Mouse (Mus musculus) G1E (cell line): ENCODE results near the gene B3glct. TPM values are rescaled to one million over a fixed set of nuclear protein-coding genes. Genes with fewer than 3 reads are reported as not detected.
A peak's percentile ranks its signal among the peaks of the same experiment; 100 is the strongest.

Experiments
- ATAC-seq: 2 replicates; pipeline ENCODE4 v1.8.0; 2016; ENCODE audit warnings: mild to moderate bottlenecking; ENCODE audit not compliant: insufficient number of reproducible peaks, poor library complexity, low FRiP score, severe bottlenecking; ENCODE audit errors: extremely low read depth
- DNase-seq: peaks from one replicate; pipeline ENCODE4 v3.0.0; 2012; ENCODE audit warnings: low spot score
- H3K27me3 ChIP-seq: 2 replicates; pipeline ENCODE4 v1.6.1; 2012; ENCODE audit warnings: mild to moderate bottlenecking, low read length, inconsistent platforms; ENCODE audit not compliant: insufficient read depth
- H3K36me3 ChIP-seq: replicated peaks from 2 replicates; pipeline ENCODE3; 2012; ENCODE audit warnings: mild to moderate bottlenecking, inconsistent platforms
- H3K4me1 ChIP-seq: 2 replicates; pipeline ENCODE4 v1.6.1; 2012; ENCODE audit warnings: low read depth, low read length, inconsistent platforms, mixed read lengths; ENCODE audit not compliant: insufficient read depth
- H3K4me3 ChIP-seq: 2 replicates; pipeline ENCODE4 v1.5.1; 2012; ENCODE audit warnings: low read depth, mild to moderate bottlenecking, inconsistent platforms, low read length, moderate library complexity, mixed read lengths
- H3K9me3 ChIP-seq: replicated peaks from 2 replicates; pipeline ENCODE4 v1.6.1; 2012; ENCODE audit warnings: inconsistent platforms
- CTCF ChIP-seq: IDR thresholded peaks from 2 replicates; pipeline ENCODE4 v1.5.1; 2012; ENCODE audit warnings: low read depth, low read length, inconsistent platforms, mixed read lengths
- GATA1 ChIP-seq: IDR thresholded peaks from 2 replicates; pipeline ENCODE4 v1.6.1; 2012; ENCODE audit warnings: borderline replicate concordance, low read length, inconsistent platforms, mixed read lengths
- GATA2 ChIP-seq: IDR thresholded peaks from 2 replicates; pipeline ENCODE4 v1.6.1; 2012; ENCODE audit warnings: low read depth, low read length, inconsistent platforms, borderline replicate concordance
- POLR2AphosphoS5 ChIP-seq: IDR thresholded peaks from 2 replicates; pipeline ENCODE4 v1.6.1; 2012; ENCODE audit warnings: low read depth, low read length, inconsistent platforms; ENCODE audit not compliant: insufficient replicate concordance
- TAL1 ChIP-seq: conservative IDR thresholded peaks from 2 replicates; pipeline ENCODE4 v1.6.1; 2012; ENCODE audit warnings: low read depth, low read length, inconsistent platforms, mixed read lengths
- polyA plus RNA-seq: library from polyadenylated mRNA; stranded (reverse); fragments of >175 nt; gene quantifications from 2 replicates; pipeline ENCODE4 v1.2.3, GENCODE M21; 2012
- total RNA-seq, 2 experiments: library from RNA; stranded (forward) in 1 of 2; stranded (reverse) in 1 of 2; fragments of 200-1000 nt in 1 of 2; fragments of >200 nt in 1 of 2; fragmentation: Nextera tagmentation in 1 of 2; gene quantifications; 2 replicates each; pipeline ENCODE4 v1.2.3; 2014 to 2017

Gene B3glct
- total and polyA plus RNA-seq, 3 experiments = 4.6 to 18.1 (median 5.2) TPM

DNA sequence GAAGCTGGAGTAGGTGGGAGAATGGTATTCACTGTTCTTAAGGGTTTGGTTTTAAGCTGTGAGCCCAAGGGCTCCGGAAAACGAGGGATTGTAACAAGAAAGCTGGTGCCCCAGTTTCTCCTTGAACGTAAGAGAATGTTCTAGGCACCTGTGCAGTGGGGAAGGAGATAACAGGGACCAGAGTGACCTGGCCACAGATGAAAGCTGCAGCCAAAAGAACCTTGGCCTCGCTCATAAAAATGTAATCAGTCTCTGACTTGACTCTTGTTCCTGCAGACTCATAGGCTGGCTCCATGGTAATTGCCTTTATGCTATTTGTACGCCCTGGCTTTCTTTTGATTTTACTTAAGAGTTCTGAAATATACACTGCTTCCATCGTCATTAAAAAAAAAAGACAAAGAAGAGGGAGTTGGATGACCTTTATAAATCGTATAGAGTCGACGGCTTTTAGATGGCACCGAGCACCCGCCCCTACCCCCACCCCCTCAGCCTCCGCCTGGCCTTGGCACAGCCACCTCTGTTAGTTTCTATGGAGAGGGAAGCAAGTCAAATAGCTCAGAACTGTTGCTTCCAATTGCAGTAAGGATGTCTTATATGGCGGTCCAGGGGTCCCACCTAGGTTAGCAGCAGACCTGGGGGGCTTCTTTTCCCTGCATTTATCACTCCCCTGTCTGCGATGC lies 28.4 kb upstream of the B3glct start:
- peak overlapping the region; percentile 60; the same call in 1 of the 2 replicates for H3K4me3 ChIP-seq
- no peaks in the 10 kb centered on the region for H3K27me3 ChIP-seq
- peak; percentile 17 for ATAC-seq

DNA sequence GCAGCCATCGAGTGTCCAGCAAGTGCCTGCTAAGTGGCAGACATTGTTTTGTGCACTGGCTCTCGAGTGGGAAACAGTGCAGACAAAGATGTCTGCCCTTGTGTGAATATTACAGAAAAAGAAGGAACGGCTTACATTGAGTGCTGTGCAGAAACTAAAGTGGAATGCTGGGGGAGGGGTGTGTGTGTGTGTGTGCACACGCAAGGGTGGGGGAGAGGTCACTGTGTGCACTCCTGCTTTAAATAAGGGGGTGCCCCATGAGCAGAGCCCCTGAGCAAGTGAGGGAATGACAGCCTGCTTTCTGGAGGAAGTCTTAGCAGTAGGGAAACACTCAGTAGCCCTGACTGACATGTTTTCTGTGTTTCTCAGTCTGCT lies 27.9 kb upstream of the B3glct start:
- peaks cover 50% of the 10 kb centered on the region for H3K4me1 ChIP-seq

More for the DNA sequence above, 28.4 kb upstream of the B3glct start:
- Histone ChIP-seq H3K4me1 (peaks cover 52% of the 10 kb centered on the region), H3K9me3 (0 out of 2 replicates have a peak, but pooled peaks cover 10% of the 10 kb centered on the region), H3K36me3 (peaks cover 12% of the 10 kb centered on the region)
- TF ChIP-seq CTCF = no peak
- TF ChIP-seq GATA2 = no peak
- no peak for TF ChIP-seq TAL1
- no peak for TF ChIP-seq POLR2AphosphoS5
- DNase-seq = no peak

GRCm38 (mm10) chr5:149655636-149656035 lies 22.4 kb upstream of the B3glct start:
- TF ChIP-seq CTCF (no peak), GATA1 (no peak), TAL1 (no peak), GATA2 (no peak), POLR2AphosphoS5 (no peak)
- ATAC-seq (no peak), DNase-seq (no peak)
- H3K4me3 ChIP-seq = no peak overlapping the region
- no peaks in the 10 kb centered on the region for H3K27me3 ChIP-seq
- no peaks in the 10 kb centered on the region for H3K36me3 ChIP-seq
- H3K9me3 ChIP-seq = 0 out of 2 replicates have a peak, but pooled peaks cover 10% of the 10 kb centered on the region
- peaks cover 13% of the 10 kb centered on the region; the same call in 1 of the 2 replicates for H3K4me1 ChIP-seq

More for the DNA sequence above, 27.9 kb upstream of the B3glct start:
- H3K9me3 ChIP-seq = 0 out of 2 replicates have a peak, but pooled peaks cover 10% of the 10 kb centered on the region
- no peaks in the 10 kb centered on the region for H3K27me3 ChIP-seq
- peak; percentile 24 for DNase-seq
- H3K36me3 ChIP-seq = peaks cover 9% of the 10 kb centered on the region
- no peak for ATAC-seq
- peak overlapping the region; percentile 60; the same call in 1 of the 2 replicates for H3K4me3 ChIP-seq
- TF ChIP-seq TAL1 (no peak), GATA2 (no peak), POLR2AphosphoS5 (no peak), GATA1 (no peak), CTCF (no peak)

- ATAC-seq (no peak), DNase-seq (no peak)
- Histone ChIP-seq H3K36me3 (no peaks in the 10 kb centered on the region), H3K9me3 (peaks cover 9% of the 10 kb centered on the region), H3K4me3 (no peak overlapping the region), H3K4me1 (peaks cover 9% of the 10 kb centered on the region; the same call in 1 of the 2 replicates), H3K27me3 (no peaks in the 10 kb centered on the region)
- TF ChIP-seq GATA1 (no peak), GATA2 (no peak), CTCF (no peak), POLR2AphosphoS5 (no peak), TAL1 (no peak)
Observed at GRCm38 (mm10) chr5:149658022-149658421, 20.0 kb upstream of the B3glct start.

DNA sequence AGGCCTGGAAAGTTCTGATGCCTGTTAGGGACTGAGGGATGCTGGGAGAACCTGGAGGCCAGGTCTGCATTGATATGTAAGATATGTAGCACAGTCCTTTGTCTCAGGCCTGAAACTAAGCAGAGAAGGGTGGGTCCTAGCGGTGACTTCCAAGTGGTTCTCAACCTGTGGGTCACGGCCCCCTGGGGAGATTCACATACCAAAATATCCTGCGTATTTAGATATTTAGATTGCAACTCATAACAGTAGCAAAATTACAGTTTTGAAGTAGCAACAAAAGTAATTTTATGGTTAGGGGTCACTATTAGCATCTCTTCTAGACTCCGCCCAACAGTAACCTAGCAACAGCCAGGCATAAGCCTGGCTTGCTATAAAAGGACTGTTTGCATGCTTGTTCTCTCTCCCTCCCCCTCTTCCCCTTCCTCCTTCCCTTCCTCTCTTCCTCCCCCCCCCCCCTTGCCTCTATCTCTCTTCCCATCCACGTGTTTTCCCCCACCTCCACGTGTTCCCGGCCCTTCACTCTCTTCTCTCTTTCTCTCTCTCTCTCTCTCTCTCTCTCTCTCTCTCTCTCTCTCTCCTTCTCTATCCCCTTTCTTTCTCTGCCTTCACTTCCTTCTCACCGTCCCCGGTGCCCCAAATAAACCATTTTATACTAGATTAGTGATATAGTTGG lies 19.2 kb upstream of the B3glct start:
- H3K27me3 ChIP-seq = 0 out of 2 replicates have a peak, but pooled peaks cover 2% of the 10 kb centered on the region
- DNase-seq (no peak), ATAC-seq (no peak)
- TF ChIP-seq GATA1 = no peak
- no peak for TF ChIP-seq TAL1
- no peak for TF ChIP-seq GATA2
- TF ChIP-seq CTCF = no peak
- no peak for TF ChIP-seq POLR2AphosphoS5
- no peaks in the 10 kb centered on the region for H3K36me3 ChIP-seq
- no peak overlapping the region for H3K4me3 ChIP-seq
- H3K4me1 ChIP-seq = peaks cover 9% of the 10 kb centered on the region; the same call in 1 of the 2 replicates
- H3K9me3 ChIP-seq = peaks cover 8% of the 10 kb centered on the region

DNA sequence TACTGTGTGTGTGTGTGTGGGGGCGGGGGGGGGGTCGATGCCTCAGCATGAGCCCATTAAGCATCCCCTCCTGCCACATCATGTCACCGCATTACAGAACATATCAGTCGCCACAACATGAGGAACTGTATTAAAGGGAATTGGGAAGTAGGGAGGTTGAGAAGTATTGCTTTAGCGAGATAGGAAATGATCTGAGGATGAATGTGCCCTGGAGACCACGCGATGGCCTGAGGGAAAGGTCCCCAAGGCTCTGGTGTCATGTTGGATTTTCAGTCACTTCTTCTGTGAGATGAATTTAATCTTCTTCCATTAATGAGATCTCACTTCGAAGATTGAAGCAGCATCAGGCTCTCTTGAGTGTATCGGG lies 18.6 kb upstream of the B3glct start:
- ATAC-seq (no peak), DNase-seq (no peak)
- H3K27me3 ChIP-seq = 0 out of 2 replicates have a peak, but pooled peaks cover 2% of the 10 kb centered on the region

More for the DNA sequence above, 18.6 kb upstream of the B3glct start:
- TF ChIP-seq GATA2 (no peak), POLR2AphosphoS5 (no peak), GATA1 (no peak), CTCF (no peak), TAL1 (no peak)
- H3K36me3 ChIP-seq = no peaks in the 10 kb centered on the region
- H3K4me3 ChIP-seq = no peak overlapping the region
- peaks cover 9% of the 10 kb centered on the region; the same call in 1 of the 2 replicates for H3K4me1 ChIP-seq
- peaks cover 4% of the 10 kb centered on the region for H3K9me3 ChIP-seq
